Mouse (Mus musculus): ENCODE measurements around the gene Bicra.

DNA sequence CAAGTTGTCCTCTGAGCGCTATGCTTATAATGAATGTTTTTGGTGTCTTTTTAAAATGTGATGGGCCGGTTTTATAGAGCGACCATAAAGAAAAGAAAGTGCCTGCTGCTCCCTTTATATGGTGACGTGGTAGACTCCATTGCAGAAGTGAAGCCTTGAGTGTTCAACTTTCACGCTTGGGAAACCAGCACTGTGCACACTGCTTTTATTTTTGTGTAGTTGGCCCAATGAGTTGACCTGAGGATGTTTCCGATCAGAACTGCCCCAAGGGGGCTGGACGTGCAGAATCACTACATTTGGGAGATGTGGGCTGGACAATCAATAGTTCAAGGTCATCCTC lies 1.8 kb upstream of the Bicra start:
- TF ChIP-seq CTCF (IDR thresholded peaks at IDR 0.05; ENCODE audit: extremely low read depth, insufficient read depth, low read length) (no peak), POLR2A (IDR thresholded peaks at IDR 0.05; ENCODE audit: extremely low read depth, insufficient read depth, low read length) (no peak)
